Mouse (Mus musculus): ENCODE measurements at regions not wholly inside any gene's neighbourhood (a gene's known extent, or its start where the extent isn't known, plus 50 kb on each side); places are given as distances from the start of the nearest gene placed in this dataset.

- no peaks in the 10 kb centered on the region for H3K27me3 ChIP-seq (replicated peaks; ENCODE audit: control insufficient read depth, insufficient read depth, low read length)
- H3K4me3 ChIP-seq (ENCODE audit: insufficient read depth, low read depth, low read length) = no peak overlapping the region
- TF ChIP-seq POLR2A (IDR thresholded peaks at IDR 0.05; ENCODE audit: low read depth, low read length) (no peak), CTCF (conservative IDR thresholded peaks at IDR 0.05; ENCODE audit: insufficient read depth, insufficient read length, low read depth, low read length) (no peak)
- H3K36me3 ChIP-seq (ENCODE audit: control insufficient read depth, insufficient read depth, low read length) = no peaks in the 10 kb centered on the region
- no peaks in the 10 kb centered on the region for H3K4me1 ChIP-seq (ENCODE audit: control insufficient read depth, insufficient read depth, low read length)
- H3K27ac ChIP-seq (ENCODE audit: insufficient read depth, low read depth, low read length) = no peak overlapping the region
- DNase-seq = no peak
- WGBS = 89% methylated on average over 3 of the region's 3 CpGs
These were observed 316.6 kb upstream of the Meis1 start for GRCm38 (mm10) chr11:19335384-19335783.

DNA sequence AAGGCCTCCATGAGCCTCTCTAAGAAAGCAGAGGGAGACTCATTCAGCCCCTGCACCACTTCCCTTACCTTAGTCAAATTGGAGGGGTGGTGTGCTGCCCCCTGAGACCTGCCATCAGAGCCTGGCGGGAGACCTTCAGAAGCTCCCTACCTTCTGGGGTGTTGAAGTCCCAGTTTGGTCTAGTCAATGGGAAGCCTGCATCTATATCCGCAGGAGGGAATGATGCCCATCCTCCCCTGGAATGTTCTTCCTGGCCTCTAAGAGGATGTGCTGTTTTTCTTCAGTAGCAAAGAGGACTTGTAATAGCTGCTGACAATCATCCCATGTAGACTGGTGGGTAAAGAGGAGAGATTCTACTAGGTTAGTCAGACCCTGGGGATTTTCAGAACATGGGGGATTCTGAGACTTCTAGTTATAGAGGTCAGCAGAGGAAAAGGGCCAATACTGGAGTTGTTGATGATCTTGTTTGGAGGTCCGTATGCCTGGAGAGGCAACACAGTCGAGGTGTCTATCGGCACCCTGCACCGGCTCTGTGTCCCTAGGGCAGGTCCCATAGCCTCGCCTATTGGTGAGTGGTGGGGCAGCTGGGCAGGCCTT lies 321.0 kb upstream of the Meis1 start:
- no peak for DNase-seq
- 93% methylated on average over 7 of the region's 7 CpGs for whole genome bisulfite sequencing
- Histone ChIP-seq H3K27ac (ENCODE audit: insufficient read depth, low read depth, low read length) (no peak overlapping the region), H3K4me1 (ENCODE audit: control insufficient read depth, insufficient read depth, low read length) (no peaks in the 10 kb centered on the region), H3K36me3 (ENCODE audit: control insufficient read depth, insufficient read depth, low read length) (no peaks in the 10 kb centered on the region), H3K27me3 (replicated peaks; ENCODE audit: control insufficient read depth, insufficient read depth, low read length) (no peaks in the 10 kb centered on the region), H3K4me3 (ENCODE audit: insufficient read depth, low read depth, low read length) (no peak overlapping the region)
- TF ChIP-seq POLR2A (IDR thresholded peaks at IDR 0.05; ENCODE audit: low read depth, low read length) (no peak), CTCF (conservative IDR thresholded peaks at IDR 0.05; ENCODE audit: insufficient read depth, insufficient read length, low read depth, low read length) (no peak)

DNA sequence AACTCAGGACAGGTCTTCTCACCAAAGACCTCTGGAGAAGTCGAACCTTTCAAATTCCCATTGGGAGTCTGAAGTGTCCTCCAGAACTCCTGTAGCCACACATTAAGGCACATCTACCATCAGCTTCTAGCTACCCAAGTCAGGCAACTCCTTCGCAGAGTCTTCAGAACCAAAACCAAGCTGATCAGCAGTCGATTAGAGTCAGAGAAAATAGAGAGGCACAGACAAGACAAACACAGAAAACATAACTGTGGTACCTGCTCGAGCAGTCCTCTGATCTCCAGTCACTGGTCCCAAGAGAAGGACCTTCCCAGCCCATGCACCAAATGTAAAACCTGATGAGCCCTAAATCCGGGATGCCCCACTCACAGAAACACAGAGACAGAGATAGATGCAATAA lies 322.1 kb upstream of the Meis1 start:
- TF ChIP-seq CTCF (conservative IDR thresholded peaks at IDR 0.05; ENCODE audit: insufficient read depth, insufficient read length, low read depth, low read length) (no peak), POLR2A (IDR thresholded peaks at IDR 0.05; ENCODE audit: low read depth, low read length) (no peak)
- Histone ChIP-seq H3K4me3 (ENCODE audit: insufficient read depth, low read depth, low read length) (no peak overlapping the region), H3K27me3 (replicated peaks; ENCODE audit: control insufficient read depth, insufficient read depth, low read length) (no peaks in the 10 kb centered on the region), H3K36me3 (ENCODE audit: control insufficient read depth, insufficient read depth, low read length) (no peaks in the 10 kb centered on the region), H3K4me1 (ENCODE audit: control insufficient read depth, insufficient read depth, low read length) (no peaks in the 10 kb centered on the region), H3K27ac (ENCODE audit: insufficient read depth, low read depth, low read length) (no peak overlapping the region)
- 93% methylated on average over 5 of the region's 5 CpGs for WGBS
- no peak for DNase-seq

GRCm38 (mm10) chr11:19341379-19341778 lies 322.6 kb upstream of the Meis1 start:
- no peak overlapping the region for H3K27ac ChIP-seq (ENCODE audit: insufficient read depth, low read depth, low read length)
- no peak overlapping the region for H3K4me3 ChIP-seq (ENCODE audit: insufficient read depth, low read depth, low read length)
- no peak for DNase-seq
- no peaks in the 10 kb centered on the region for H3K36me3 ChIP-seq (ENCODE audit: control insufficient read depth, insufficient read depth, low read length)
- H3K4me1 ChIP-seq (ENCODE audit: control insufficient read depth, insufficient read depth, low read length) = no peaks in the 10 kb centered on the region
- H3K27me3 ChIP-seq (replicated peaks; ENCODE audit: control insufficient read depth, insufficient read depth, low read length) = no peaks in the 10 kb centered on the region
- 53% methylated on average over 3 of the region's 3 CpGs for WGBS
- TF ChIP-seq CTCF (conservative IDR thresholded peaks at IDR 0.05; ENCODE audit: insufficient read depth, insufficient read length, low read depth, low read length) = no peak
- no peak for TF ChIP-seq POLR2A (IDR thresholded peaks at IDR 0.05; ENCODE audit: low read depth, low read length)

DNA sequence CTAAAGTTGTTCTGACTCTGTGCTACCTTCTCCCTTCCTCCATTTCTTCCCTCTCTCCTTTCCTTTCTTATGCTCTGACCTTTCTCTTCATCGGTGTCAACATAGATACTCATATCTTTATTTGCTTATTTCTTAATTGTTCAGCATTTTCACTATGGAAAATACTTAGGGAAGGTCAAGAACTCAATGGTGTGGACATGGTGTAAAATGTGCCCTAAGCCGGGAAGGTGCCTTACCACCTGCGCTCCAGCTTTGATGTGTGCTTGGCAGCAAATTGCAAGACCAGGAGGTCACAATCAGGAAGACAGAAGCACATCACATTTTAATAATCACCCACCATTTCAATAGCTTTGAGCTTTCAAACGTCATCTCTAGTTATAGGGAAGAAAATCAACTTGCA lies 324.0 kb upstream of the Meis1 start:
- Histone ChIP-seq H3K27ac (ENCODE audit: insufficient read depth, low read depth, low read length) (no peak overlapping the region), H3K4me1 (ENCODE audit: control insufficient read depth, insufficient read depth, low read length) (no peaks in the 10 kb centered on the region), H3K36me3 (ENCODE audit: control insufficient read depth, insufficient read depth, low read length) (no peaks in the 10 kb centered on the region), H3K27me3 (replicated peaks; ENCODE audit: control insufficient read depth, insufficient read depth, low read length) (no peaks in the 10 kb centered on the region), H3K4me3 (ENCODE audit: insufficient read depth, low read depth, low read length) (no peak overlapping the region)
- TF ChIP-seq CTCF (conservative IDR thresholded peaks at IDR 0.05; ENCODE audit: insufficient read depth, insufficient read length, low read depth, low read length) (no peak), POLR2A (IDR thresholded peaks at IDR 0.05; ENCODE audit: low read depth, low read length) (no peak)
- 86% methylated on average over 4 of the region's 4 CpGs for WGBS
- DNase-seq = no peak

- WGBS = 88% methylated on average over 3 of the region's 3 CpGs
- Histone ChIP-seq H3K4me3 (ENCODE audit: insufficient read depth, low read depth, low read length) (no peak overlapping the region), H3K4me1 (ENCODE audit: control insufficient read depth, insufficient read depth, low read length) (no peaks in the 10 kb centered on the region), H3K27ac (ENCODE audit: insufficient read depth, low read depth, low read length) (no peak overlapping the region), H3K36me3 (ENCODE audit: control insufficient read depth, insufficient read depth, low read length) (no peaks in the 10 kb centered on the region), H3K27me3 (replicated peaks; ENCODE audit: control insufficient read depth, insufficient read depth, low read length) (no peaks in the 10 kb centered on the region)
- no peak for TF ChIP-seq CTCF (conservative IDR thresholded peaks at IDR 0.05; ENCODE audit: insufficient read depth, insufficient read length, low read depth, low read length)
- TF ChIP-seq POLR2A (IDR thresholded peaks at IDR 0.05; ENCODE audit: low read depth, low read length) = no peak
- DNase-seq = no peak
These were observed 327.6 kb upstream of the Meis1 start for GRCm38 (mm10) chr11:19346276-19346826.

- H3K27me3 ChIP-seq (replicated peaks; ENCODE audit: control insufficient read depth, insufficient read depth, low read length) = no peaks in the 10 kb centered on the region
- no peak overlapping the region for H3K4me3 ChIP-seq (ENCODE audit: insufficient read depth, low read depth, low read length)
- no peaks in the 10 kb centered on the region for H3K36me3 ChIP-seq (ENCODE audit: control insufficient read depth, insufficient read depth, low read length)
- WGBS = 31% methylated on average over 13 of the region's 13 CpGs
- TF ChIP-seq POLR2A (IDR thresholded peaks at IDR 0.05; ENCODE audit: low read depth, low read length) = no peak
- TF ChIP-seq CTCF (conservative IDR thresholded peaks at IDR 0.05; ENCODE audit: insufficient read depth, insufficient read length, low read depth, low read length) = no peak
- H3K27ac ChIP-seq (ENCODE audit: insufficient read depth, low read depth, low read length) = no peak overlapping the region
- no peaks in the 10 kb centered on the region for H3K4me1 ChIP-seq (ENCODE audit: control insufficient read depth, insufficient read depth, low read length)
- no peak for DNase-seq
These were observed 331.8 kb upstream of the Meis1 start for GRCm38 (mm10) chr11:19350331-19351242.

Measured in kidney, adult 2 months (tissue).